Mouse (Mus musculus): Measurements from ENCODE around the gene Armh1. TPM values are rescaled to one million over a fixed set of nuclear protein-coding genes. Genes with fewer than 3 reads are reported as not detected.
A peak's percentile ranks its signal among the peaks of the same experiment; 100 is the strongest.
"Not testable (repeated sequence)": the region's sequence is repeated elsewhere in the genome, so short reads cannot be mapped to it uniquely, and the experiment has no call there.

The Armh1 gene
- polyA plus RNA-seq, 1 experiment from 2014 or later = 0.54 TPM

DNA sequence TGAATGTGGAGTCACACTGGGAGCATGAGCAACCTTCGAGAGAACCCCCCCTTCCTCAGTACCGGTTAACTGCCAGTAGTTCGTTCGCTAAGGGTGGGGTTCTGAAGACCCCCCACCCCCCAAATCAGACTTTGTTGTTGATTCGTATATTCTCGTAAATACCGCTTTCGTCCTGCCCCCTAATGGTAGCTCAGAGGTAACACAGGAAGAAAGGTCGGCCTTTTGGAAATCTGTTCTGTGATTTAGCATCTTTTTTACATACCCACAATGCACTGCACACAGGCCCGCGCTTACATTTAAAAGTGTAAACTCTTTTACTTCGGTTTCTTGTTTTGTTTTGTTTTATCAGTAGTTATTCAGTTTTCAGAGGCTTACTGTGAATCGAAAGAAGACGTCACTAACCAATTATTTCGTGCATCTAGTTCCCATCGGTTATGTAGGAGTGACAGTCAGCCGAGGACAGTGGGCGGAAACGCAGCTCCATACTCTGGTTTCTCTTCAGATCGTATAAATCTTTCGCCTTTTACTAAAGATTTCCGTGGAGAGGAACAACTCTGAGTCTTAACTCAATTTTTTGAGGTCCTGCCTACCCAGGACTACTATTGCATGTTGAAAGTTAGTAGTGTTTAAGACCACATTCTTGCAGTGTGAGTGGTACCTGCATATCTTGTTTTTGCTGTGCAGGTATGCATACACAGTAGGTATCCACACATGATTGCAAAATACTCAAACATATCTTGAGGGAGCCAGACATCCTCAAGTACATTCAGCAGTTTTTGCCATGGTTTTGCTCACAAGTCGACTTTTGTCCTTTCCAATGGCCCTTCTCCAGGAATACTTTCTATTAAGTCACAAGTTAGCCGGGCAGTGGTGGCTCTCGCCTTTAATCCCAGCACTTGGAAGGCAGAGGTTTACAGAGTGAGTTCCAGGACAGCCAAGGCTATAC lies 49.6 kb downstream of the Armh1 start:
- peak overlapping the region; percentile 28 for H3K4me3 ChIP-seq (replicated peaks; ENCODE audit: low read depth, low read length)
- no peaks in the 10 kb centered on the region for H3K9me3 ChIP-seq (ENCODE audit: control insufficient read depth, low read length)
- no peaks in the 10 kb centered on the region for H3K36me3 ChIP-seq (ENCODE audit: control insufficient read depth, insufficient read depth, low read length)
- peak overlapping the region; percentile 38 for H3K27ac ChIP-seq (replicated peaks; ENCODE audit: low read depth, low read length)
- no peaks in the 10 kb centered on the region for H3K4me1 ChIP-seq (ENCODE audit: control insufficient read depth, insufficient read depth, low read length)
- ATAC-seq (ENCODE audit: low FRiP score, low TSS enrichment) (peak; percentile 62; the same call in 1 of the 2 replicates), DNase-seq (peak; percentile 86)
- WGBS = under 1% methylated on average over 25 of the region's 25 CpGs
- H3K27me3 ChIP-seq (ENCODE audit: control insufficient read depth, insufficient read depth, low read length) = no peaks in the 10 kb centered on the region
- peak overlapping the region; percentile 54 for H3K4me2 ChIP-seq (ENCODE audit: low read length)
- H3K9ac ChIP-seq (replicated peaks; ENCODE audit: low read length) = peak overlapping the region; percentile 43

GRCm38 (mm10) chr4:117191804-117192203 lies 60.1 kb downstream of the Armh1 start:
- Histone ChIP-seq H3K36me3 (ENCODE audit: control insufficient read depth, insufficient read depth, low read length) (no peaks in the 10 kb centered on the region), H3K4me2 (ENCODE audit: low read length) (no peak overlapping the region), H3K9me3 (ENCODE audit: control insufficient read depth, low read length) (no peaks in the 10 kb centered on the region), H3K27me3 (ENCODE audit: control insufficient read depth, insufficient read depth, low read length) (no peaks in the 10 kb centered on the region), H3K4me3 (replicated peaks; ENCODE audit: low read depth, low read length) (no peak overlapping the region), H3K9ac (replicated peaks; ENCODE audit: low read length) (no peak overlapping the region), H3K4me1 (ENCODE audit: control insufficient read depth, insufficient read depth, low read length) (no peaks in the 10 kb centered on the region), H3K27ac (replicated peaks; ENCODE audit: low read depth, low read length) (no peak overlapping the region)
- WGBS = 95% methylated on average over 14 of the region's 14 CpGs
- DNase-seq (no peak), ATAC-seq (ENCODE audit: low FRiP score, low TSS enrichment) (no peak)

DNA sequence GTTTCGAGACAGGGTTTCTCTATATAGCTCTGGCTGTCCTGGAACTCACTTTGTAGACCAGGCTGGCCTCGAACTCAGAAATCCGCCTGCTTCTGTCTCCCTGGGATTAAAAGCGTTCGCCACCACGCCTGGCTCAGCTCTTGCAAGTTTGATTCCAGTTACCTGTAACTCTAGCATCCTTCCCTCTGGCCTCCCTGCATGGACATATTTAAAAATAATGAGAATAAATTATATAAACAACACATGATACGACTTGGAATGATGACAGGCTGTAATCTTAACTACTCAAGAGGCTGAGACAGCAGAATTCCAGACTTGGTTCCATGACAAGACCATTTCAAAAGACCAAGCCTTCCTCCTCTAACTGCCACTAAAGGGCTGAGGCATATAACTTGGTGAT lies 61.3 kb downstream of the Armh1 start:
- DNase-seq = no peak
- no peak for ATAC-seq (ENCODE audit: low FRiP score, low TSS enrichment)
- Histone ChIP-seq H3K27me3 (ENCODE audit: control insufficient read depth, insufficient read depth, low read length) (no peaks in the 10 kb centered on the region), H3K27ac (replicated peaks; ENCODE audit: low read depth, low read length) (peak overlapping the region; percentile 62; the same call in 1 of the 2 replicates), H3K4me3 (replicated peaks; ENCODE audit: low read depth, low read length) (no peak overlapping the region), H3K9ac (replicated peaks; ENCODE audit: low read length) (0 out of 2 replicates have a peak overlapping the region, but pooled peaks have one; percentile 6), H3K4me1 (ENCODE audit: control insufficient read depth, insufficient read depth, low read length) (no peaks in the 10 kb centered on the region), H3K4me2 (ENCODE audit: low read length) (no peak overlapping the region), H3K36me3 (ENCODE audit: control insufficient read depth, insufficient read depth, low read length) (no peaks in the 10 kb centered on the region), H3K9me3 (ENCODE audit: control insufficient read depth, low read length) (no peaks in the 10 kb centered on the region)
- WGBS = 69% methylated on average over 7 of the region's 7 CpGs

DNA sequence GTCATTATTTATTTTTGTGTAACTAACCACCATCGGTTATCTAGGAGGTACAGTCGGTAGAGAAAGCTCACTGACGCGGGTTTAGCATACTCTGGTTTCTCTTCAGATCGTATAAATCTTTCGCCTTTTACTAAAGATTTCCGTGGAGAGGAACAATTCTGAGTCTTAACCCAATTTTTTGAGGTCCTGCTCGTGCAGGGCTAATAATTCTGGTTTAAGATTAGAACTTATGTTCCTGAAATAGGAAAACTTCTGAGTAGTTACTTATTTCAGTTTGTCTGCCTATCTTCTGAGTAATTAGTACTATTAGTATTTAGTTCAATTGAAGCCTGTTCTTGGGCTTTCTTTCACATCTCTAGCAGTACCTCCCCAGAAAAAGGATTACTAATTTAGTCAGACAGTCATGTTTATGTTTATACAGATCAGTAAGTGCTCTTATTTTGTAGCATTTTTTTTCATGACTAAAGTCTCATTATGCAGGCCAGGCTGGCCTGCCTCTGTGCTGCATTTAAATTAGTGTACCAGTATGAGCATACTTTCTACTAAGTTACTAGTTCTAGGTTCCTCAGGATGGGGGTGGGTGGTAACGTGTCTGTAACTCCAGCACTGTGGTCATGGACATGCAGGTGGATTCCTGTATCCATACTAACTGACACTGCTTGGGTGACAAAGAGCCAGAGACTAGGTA lies 61.9 kb downstream of the Armh1 start:
- no peaks in the 10 kb centered on the region for H3K9me3 ChIP-seq (ENCODE audit: control insufficient read depth, low read length)
- H3K36me3 ChIP-seq (ENCODE audit: control insufficient read depth, insufficient read depth, low read length) = no peaks in the 10 kb centered on the region
- peak overlapping the region; percentile 12; the same call in 1 of the 2 replicates for H3K4me3 ChIP-seq (replicated peaks; ENCODE audit: low read depth, low read length)
- WGBS = 0% methylated on average over 9 of the region's 9 CpGs
- DNase-seq = peak; percentile 80
- H3K4me1 ChIP-seq (ENCODE audit: control insufficient read depth, insufficient read depth, low read length) = no peaks in the 10 kb centered on the region
- ATAC-seq (ENCODE audit: low FRiP score, low TSS enrichment) = peak; percentile 85; the same call in 1 of the 2 replicates
- H3K4me2 ChIP-seq (ENCODE audit: low read length) = peak overlapping the region; percentile 45
- peak overlapping the region; percentile 44 for H3K9ac ChIP-seq (replicated peaks; ENCODE audit: low read length)
- H3K27ac ChIP-seq (replicated peaks; ENCODE audit: low read depth, low read length) = peak overlapping the region; percentile 62
- no peaks in the 10 kb centered on the region for H3K27me3 ChIP-seq (ENCODE audit: control insufficient read depth, insufficient read depth, low read length)

DNA sequence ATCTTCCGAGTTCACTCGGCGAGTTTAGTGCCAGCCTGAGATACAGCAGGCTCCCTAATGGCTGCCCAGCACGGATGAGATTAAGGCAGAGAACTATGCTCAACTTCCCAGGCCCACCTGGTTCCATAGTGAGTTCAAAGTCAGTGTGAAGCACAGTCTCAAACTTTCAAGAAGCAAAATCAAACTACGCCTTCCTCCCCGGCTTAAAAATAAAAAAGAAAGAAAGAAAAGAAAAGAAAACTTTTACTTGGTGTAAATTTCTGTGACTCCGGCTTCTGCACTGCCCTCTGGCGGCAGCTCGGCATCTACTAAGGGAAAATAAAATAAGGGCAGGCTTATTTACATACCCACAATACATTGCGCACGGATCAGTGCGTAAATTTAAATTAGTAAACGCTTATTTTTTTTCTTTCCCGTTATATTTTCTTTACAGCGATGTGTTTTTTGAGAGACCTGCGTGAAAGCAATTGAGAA lies 62.5 kb downstream of the Armh1 start:
- ATAC-seq (ENCODE audit: low FRiP score, low TSS enrichment) (peak; percentile 78; the same call in 1 of the 2 replicates), DNase-seq (peak; percentile 95)
- Histone ChIP-seq H3K36me3 (ENCODE audit: control insufficient read depth, insufficient read depth, low read length) (no peaks in the 10 kb centered on the region), H3K4me2 (ENCODE audit: low read length) (peak overlapping the region; percentile 45), H3K27ac (replicated peaks; ENCODE audit: low read depth, low read length) (peak overlapping the region; percentile 62), H3K27me3 (ENCODE audit: control insufficient read depth, insufficient read depth, low read length) (no peaks in the 10 kb centered on the region), H3K9me3 (ENCODE audit: control insufficient read depth, low read length) (no peaks in the 10 kb centered on the region), H3K4me3 (replicated peaks; ENCODE audit: low read depth, low read length) (peak overlapping the region; percentile 12; the same call in 1 of the 2 replicates), H3K9ac (replicated peaks; ENCODE audit: low read length) (peak overlapping the region; percentile 44), H3K4me1 (ENCODE audit: control insufficient read depth, insufficient read depth, low read length) (no peaks in the 10 kb centered on the region)
- WGBS = under 1% methylated on average over 16 of the region's 16 CpGs

DNA sequence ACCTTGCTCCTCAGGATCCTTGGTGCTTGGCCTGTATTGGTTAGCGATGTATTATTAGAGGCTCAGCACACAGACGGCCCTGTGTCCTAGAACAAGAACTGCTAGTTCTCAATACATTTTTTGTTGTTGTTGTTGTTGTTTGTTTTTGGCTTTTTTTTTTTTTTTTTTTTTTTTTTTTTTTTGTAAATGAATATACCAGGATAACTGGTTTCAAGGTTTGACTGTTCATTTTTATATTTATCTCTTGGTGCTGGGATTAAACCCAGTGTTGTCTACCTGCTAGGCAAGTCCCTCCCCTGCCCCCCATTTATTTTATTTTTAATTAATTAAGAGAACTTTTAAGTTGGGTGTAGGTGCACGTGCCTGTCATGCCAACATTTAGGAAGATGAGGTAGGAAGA lies 63.0 kb downstream of the Armh1 start:
- 0 out of 2 replicates have a peak overlapping the region, but pooled peaks have one; percentile 3 for H3K27ac ChIP-seq (replicated peaks; ENCODE audit: low read depth, low read length)
- ATAC-seq (ENCODE audit: low FRiP score, low TSS enrichment) = no peak
- no peaks in the 10 kb centered on the region for H3K4me1 ChIP-seq (ENCODE audit: control insufficient read depth, insufficient read depth, low read length)
- H3K9me3 ChIP-seq (ENCODE audit: control insufficient read depth, low read length) = no peaks in the 10 kb centered on the region
- no peaks in the 10 kb centered on the region for H3K27me3 ChIP-seq (ENCODE audit: control insufficient read depth, insufficient read depth, low read length)
- no peaks in the 10 kb centered on the region for H3K36me3 ChIP-seq (ENCODE audit: control insufficient read depth, insufficient read depth, low read length)
- 61% methylated on average over 3 of the region's 3 CpGs for WGBS
- H3K9ac ChIP-seq (replicated peaks; ENCODE audit: low read length) = peak overlapping the region; percentile 44; the same call in 1 of the 2 replicates
- no peak overlapping the region for H3K4me3 ChIP-seq (replicated peaks; ENCODE audit: low read depth, low read length)
- H3K4me2 ChIP-seq (ENCODE audit: low read length) = peak overlapping the region; percentile 45
- DNase-seq = no peak

DNA sequence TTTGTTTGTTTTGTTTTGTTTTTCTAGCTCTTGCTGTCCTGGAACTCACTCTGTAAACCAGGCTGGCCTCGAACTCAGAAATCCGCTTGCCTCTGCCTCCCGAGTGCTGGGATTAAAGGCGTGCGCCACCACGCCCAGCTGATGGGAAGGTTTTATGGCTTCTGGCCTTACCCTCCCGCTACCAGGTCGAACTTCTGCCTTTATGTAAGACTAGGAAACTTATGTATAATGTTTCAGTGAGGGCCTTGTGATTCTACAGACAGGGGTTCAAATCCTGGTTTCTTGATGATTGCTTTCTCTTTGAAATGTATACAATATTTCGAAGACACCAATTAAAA lies 69.2 kb downstream of the Armh1 start:
- H3K4me3 ChIP-seq (replicated peaks; ENCODE audit: low read depth, low read length) = peak overlapping the region; percentile 38
- DNase-seq; H3K9me3 ChIP-seq (ENCODE audit: control insufficient read depth, low read length); H3K27me3 ChIP-seq (ENCODE audit: control insufficient read depth, insufficient read depth, low read length); H3K36me3 ChIP-seq (ENCODE audit: control insufficient read depth, insufficient read depth, low read length): not testable (repeated sequence)
- H3K4me2 ChIP-seq (ENCODE audit: low read length) = peak overlapping the region; percentile 76
- ATAC-seq (ENCODE audit: low FRiP score, low TSS enrichment) = peak; percentile 46; the same call in 1 of the 2 replicates
- 15% methylated on average over 9 of the region's 9 CpGs for WGBS
- peak overlapping the region; percentile 51; the same call in 1 of the 2 replicates for H3K9ac ChIP-seq (replicated peaks; ENCODE audit: low read length)
- 0 out of 2 replicates have a peak overlapping the region, but pooled peaks have one; percentile 58 for H3K27ac ChIP-seq (replicated peaks; ENCODE audit: low read depth, low read length)
- peaks cover 15% of the 10 kb centered on the region for H3K4me1 ChIP-seq (ENCODE audit: control insufficient read depth, insufficient read depth, low read length)

Data from midbrain, embryonic 14.5 days (tissue).